Mouse (Mus musculus) olfactory bulb, adult 2 months (tissue): ENCODE results near the gene Mrnip.

Experiments used
- CTCF ChIP-seq: fragments of 200-500 bp; IDR thresholded peaks from 2 replicates; pipeline ENCODE4 v1.5.1; 2012; ENCODE audit warnings: low read depth, mild to moderate bottlenecking, low read length, moderate library complexity; ENCODE audit not compliant: insufficient read depth
- POLR2A ChIP-seq: fragments of 200-500 bp; IDR thresholded peaks from 2 replicates; pipeline ENCODE4 v1.6.1; 2012; ENCODE audit warnings: mild to moderate bottlenecking, low read depth, low read length, moderate library complexity; ENCODE audit not compliant: insufficient read depth

- TF ChIP-seq CTCF (no peak), POLR2A (no peak)
Observed at GRCm38 (mm10) chr11:50212848-50213758, 38.9 kb downstream of the Mrnip start.
